Mouse (Mus musculus) megakaryocyte-erythroid progenitor cell, adult 5-6 weeks (primary cell): Measurements from ENCODE around the gene Babam2. TPM values are rescaled to one million over a fixed set of nuclear protein-coding genes. Genes with fewer than 3 reads are reported as not detected.

Source experiments
- ATAC-seq: replicated peaks from 2 replicates; pipeline ENCODE4 v1.8.0; 2016; ENCODE audit warnings: mild to moderate bottlenecking, inconsistent platforms; ENCODE audit not compliant: severe bottlenecking, poor library complexity, low FRiP score, low TSS enrichment
- total RNA-seq, 2 experiments: library from RNA; stranded (forward) in 1 of 2; stranded (reverse) in 1 of 2; fragments of 200-1000, 215-1000 nt in 1 of 2; fragments of >200 nt in 1 of 2; fragmentation: Nextera tagmentation in 1 of 2; gene quantifications; 2 replicates each; pipeline ENCODE4 v1.2.3; 2014 to 2017

Gene Babam2
- 82.0 and 102 TPM in 2 replicates for total RNA-seq (2014; fragmentation: Nextera tagmentation)
- total RNA-seq (2017): 32.2 and 50.5 TPM in 2 replicates

DNA sequence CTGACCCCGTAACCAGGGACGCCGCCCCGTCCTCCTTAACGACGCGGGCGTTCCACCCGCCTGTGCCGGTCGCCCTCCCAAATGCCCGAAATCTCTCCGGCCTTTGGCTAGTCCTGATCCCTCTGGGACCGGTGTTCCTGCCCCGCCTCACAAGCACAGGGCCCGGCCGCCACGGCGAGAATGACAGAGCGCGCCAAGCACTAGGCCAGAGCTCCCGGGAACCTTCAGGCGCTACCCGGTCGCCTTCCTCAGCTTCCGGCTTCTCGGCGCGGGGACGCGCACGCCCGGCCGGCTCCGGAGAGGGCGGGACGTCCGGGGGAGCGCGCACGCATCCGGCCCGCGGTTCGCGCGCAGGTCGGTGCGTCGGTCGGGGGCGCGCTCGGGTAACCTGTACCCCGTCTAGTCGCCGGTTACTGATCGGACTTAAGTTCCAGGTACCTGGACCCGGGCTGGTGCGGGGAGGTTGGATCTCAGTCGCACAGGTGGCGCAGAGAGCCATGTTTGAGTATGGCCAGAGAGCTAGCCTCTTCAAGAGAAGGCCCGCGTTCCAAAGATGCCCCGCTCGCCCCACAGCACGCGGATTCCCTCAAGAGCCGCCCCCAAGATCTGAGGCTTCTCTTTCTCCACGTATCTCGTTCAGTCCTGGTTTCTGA, at the start of gene Babam2:
Gene Babam2 (plus strand): TSS at position 41 of the 653 bp plus-strand sequence.
- ATAC-seq: peak; percentile 60

DNA sequence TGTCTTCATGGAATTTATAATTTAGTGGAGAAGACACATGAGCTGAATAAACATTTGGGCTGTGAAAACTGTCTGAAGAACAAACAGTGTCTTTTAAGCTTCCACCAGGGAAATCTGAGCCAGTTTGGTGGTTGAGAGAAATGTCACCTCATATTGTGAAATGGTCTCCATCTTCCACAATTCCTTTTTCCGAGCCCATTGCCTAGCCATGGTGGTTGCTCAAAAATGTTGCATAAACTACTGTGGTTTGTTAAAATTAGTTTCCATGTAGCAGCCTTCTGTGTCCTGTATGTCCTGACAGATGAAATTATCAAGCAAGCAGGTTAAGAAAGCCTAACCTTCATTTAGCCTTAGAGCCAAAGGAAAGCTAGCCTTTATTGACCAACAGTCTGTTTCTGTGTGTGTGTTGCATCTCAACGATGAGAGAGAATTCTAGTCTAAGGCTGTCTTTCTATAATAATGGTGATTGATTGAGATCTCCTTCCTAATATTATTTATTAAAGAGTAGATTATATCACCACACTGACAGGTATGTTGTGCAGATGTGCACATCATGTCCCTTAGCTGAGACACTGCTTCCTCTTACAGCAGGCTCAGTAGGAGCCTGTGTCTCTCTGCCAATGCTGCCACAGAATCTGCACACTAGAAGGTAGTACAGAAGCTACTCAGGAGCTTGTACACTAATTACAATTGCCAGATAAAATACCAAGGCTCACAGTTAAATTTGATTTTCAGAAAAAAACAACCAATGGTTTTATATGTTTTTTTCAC, 46.8 kb upstream of the Babam2 start:
- no peak for ATAC-seq

DNA sequence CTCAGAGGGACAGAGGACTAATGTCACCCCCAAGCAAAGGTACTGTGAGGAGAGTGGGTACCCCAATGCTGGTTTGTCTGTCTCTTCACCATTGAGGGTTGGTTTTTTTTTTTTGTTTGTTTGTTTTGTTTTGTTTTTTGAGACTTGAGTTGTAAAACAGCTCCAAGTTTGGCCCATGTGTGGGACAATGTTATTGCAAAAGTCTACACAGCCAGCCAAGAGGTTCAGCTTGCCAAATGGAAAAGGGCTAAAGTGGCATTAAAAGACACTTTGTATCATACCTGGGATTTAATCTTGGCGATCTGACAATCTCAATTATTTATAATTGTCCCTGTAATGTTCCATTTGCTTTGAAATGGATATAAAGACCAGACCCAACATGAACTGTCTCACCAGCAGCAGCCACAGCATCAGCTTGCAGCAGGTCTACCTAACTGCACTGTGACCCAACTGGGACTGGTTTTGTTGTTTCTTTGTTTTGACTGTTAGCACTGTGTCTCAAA, 41.7 kb upstream of the Babam2 start:
- ATAC-seq: no peak

DNA sequence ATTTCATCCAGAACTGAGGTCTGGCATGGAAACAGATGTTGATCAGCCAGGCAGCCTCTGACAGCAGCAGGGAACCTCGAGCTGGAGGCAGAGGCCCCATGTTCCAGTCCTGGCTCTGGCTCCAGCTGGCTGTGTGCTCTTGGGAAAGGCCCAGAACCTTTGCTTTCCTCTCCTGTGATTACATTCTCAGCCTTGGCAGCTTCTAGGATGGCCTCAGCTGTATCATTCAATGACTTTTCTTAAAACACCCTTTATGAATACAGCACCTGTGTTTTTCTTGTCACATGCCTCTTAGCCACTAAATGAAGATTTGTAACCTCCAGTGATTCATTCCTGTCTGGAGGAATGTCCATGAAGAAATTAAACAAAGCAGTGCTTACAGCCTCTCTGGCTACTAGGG, 31.3 kb upstream of the Babam2 start:
- no peak for ATAC-seq

DNA sequence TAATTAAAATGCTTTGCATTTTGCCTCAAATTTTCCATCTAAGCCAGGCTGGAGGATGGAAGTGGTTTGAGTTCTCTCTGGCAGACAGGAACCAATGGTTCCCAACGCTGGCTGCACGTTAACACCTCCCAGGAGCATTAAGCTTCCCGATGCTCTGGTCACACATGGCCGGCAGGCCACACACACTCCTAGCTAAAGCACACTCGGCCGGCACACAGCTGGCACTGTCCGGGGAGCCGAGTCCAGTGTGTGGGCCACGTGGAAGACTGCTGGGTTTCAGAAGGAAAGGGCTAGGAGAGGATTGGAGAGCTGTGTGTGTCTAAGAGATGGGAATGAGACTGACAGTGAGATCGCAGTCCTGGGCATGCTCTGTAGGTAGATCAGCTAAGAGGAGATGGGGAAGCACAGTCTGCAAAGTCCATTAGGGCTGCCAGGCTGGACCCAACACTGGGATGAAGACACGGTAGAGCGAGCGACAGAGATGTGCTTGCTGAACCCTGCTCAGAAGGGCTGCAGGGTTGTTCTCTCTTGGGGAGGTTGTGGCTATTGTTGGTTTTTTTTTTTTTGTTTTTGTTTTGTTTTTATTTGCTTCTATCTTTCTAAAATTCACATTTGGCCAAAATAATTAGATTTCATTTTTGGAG, 29.0 kb upstream of the Babam2 start:
- ATAC-seq: no peak

DNA sequence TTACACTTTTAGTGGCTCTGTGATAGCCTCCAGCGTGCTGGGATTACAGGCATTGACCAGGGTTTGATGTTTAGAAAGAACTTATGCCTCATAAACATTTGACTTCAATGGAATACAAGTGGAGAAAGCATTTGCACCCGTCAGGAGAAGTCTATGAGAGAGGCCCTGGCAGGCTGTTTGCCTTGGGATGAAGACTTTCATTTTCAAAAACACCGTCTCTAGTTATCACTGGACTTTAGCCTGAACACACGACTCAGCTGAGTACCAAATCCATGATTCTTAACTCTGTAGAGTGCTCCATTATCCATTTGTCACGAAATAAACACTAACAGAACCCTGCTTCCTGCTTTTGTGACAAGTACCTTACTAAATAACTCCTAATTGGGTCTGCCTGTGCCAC, 27.5 kb upstream of the Babam2 start:
- no peak for ATAC-seq

DNA sequence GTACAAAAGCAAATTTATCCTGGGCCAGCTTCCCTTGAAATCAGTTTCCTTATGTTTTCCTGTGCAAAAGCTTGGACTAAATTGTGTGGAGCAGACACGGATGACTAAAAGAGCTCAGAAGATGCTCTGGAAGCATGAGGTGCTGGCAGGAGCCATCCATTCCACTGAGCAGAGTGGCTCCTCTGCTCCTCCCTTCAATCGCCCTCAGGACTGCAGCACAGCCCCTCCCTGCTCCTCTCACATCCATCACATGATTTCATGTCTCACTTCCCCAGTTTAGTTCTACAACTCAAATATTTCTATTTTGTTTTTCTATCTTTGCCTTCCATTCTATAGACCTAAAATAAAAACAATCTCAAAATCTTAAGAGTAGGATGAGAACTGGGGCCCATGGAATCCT, 26.3 kb upstream of the Babam2 start:
- no peak for ATAC-seq

DNA sequence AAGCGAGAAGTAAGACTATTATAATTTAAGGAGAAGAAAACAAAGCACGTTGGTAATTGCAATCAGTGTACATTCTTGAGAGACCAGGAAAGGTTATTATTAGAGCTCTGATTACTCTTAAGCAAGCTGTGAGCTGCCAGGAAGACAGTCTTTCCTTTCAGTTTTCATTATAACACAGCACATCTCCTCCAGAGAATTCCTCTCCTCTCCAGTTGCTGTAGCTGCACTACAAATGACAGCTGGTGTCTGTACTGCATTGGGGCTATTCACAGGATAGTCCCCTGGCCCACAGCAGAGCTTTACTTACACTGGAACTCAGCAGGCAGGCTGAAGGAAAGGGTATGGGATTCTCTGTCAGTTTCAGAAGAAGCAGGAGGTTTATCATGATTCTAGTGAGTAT, 24.1 kb upstream of the Babam2 start:
- ATAC-seq: no peak

DNA sequence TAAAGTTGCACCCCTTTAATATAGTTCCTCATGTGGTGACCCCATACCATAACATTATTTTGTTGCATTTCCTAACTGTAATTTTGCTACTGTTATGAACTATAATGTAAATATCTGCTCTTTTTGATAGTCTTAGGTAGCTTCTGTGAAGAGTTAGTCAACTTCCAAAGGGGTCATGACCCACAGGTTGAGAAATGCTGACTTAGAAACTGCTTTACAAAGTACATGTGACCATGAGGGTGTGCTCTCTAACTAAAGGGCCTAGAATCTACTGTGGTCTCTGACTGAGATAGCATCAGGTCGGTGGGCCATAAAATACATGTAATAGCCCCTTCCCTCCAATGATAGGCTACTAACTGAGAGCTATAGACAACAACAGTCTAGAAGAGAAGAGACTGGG, 19.5 kb upstream of the Babam2 start:
- ATAC-seq: no peak

DNA sequence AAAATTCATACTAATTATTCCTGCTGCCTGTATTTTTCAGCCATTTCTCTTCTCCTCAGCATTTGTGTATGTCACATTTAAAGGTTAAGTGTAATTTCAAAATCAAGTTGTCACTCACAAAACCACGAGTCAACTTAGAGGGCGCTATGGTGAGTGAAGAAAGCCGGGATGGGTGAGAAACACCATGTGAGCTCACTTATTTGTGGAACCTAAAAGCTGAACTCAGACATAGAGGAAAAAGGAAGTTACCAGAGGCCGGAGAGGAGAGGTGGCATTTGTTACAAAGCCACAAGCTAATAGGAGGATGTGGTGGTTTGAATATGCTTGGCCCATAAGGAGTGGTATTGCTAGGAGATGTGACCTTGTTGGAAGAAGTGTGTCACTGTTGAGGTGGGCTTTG, 17.3 kb upstream of the Babam2 start:
- ATAC-seq: no peak

DNA sequence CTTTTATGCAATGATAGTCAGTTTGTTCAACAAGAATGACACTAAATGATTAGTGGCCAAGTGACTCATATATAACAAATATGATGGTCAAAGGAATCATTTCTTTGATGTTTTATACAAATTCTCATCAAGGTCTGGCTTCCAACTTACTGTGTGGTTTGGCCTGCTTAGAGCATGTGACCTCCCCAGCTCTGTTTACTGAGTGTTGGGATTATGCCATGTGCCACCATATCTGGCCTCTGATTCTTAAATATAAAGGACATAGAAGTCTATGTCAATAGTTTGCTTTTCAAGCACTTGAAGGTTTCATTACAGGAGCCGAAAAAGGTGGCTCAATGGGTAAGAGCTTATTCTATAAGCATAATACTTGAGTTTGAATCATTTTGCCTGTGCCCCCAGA, 15.2 kb upstream of the Babam2 start:
- no peak for ATAC-seq

DNA sequence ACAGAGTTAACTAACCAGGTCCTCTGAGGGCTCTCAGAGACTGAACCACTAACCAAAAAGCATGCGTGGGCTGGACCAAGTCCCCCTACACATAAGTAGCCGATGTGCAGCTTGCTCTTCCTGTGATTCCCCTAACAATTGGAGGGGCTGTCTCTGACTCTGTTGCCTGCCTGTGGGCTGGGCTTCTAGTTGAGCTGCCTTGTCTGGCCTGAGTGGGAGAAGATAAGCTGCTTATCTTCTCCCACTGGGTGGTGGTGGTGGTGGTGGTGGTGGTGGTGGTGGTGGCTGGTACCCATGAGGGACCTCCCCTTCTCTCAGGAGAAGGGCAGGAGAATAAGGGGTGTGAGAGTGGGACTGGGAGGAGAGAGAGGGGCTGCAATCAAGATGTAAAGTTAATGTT, 11.4 kb upstream of the Babam2 start:
- ATAC-seq: peak; percentile 97

DNA sequence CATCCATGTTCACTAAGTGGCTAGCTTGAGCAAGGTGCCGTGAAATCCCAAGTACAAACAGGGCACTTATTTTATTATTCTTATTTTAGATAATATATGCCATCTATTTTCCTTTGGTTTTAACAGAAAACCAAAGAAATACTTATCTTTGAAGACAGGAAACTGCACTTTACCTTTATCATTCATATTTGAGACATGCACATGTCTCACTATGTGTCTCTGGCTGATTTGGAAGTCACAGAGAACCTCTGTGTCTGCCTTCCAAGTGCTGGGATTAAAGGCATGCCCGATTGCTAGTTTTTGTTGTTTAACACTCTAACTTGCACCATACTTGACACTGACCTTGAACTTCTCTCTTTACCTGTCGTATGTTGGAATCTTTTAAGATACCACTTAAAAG, 9.5 kb upstream of the Babam2 start:
- peak; percentile 83 for ATAC-seq

DNA sequence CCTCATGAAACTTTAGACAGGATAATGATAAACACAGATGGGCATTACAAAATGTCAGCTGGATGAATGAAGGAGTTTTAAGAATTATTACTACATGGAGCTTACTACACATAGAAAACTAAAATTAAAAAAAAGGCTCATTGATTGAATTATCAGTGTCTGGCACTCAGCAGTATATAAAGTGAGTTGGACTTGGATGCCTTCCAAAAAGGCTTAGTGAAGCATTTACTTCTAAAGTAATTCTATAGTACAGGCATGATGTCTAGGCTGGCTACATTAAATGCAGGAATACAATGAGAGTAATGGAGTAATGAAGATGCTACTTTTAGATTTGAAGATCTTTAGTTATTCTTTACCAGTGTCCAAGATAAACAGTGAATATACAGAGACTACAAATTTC, 4.3 kb upstream of the Babam2 start:
- no peak for ATAC-seq

DNA sequence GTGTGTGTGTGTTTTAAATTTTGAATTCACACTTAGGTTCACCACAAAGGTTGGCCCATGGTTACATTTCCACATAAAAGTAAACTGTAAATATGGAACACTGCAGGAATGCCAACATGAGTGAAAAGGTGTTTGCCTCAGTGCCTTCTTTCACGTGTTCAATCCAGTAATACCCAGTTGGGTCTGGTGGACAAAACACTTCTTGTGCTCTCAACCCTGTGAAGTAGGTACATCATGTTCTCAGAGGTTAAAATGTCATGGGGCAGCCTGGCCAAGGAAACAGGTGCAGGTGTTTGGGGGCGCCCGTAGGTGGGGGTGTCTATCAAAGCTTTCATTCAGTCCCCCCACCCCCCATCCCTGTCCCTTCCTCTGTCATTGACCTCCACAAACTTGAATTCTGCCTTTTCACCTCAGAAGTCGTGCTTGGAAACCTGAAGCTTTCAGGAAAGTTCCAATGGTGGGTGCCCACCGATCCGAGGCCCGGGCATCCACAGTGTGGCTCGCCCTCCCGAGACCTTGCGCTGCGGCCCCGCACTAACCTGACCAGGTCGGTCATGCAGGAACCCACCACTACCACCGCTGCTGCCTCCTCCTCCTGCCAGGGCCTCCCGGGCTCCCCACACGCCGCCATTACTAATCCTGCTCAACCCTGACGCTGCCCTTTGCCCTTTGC, 377 bp upstream of the Babam2 start, which contains the start of gene Rbks:
Gene Rbks (minus strand): TSS at position 657 of the 673 bp plus-strand sequence.
- ATAC-seq: peak; percentile 80

DNA sequence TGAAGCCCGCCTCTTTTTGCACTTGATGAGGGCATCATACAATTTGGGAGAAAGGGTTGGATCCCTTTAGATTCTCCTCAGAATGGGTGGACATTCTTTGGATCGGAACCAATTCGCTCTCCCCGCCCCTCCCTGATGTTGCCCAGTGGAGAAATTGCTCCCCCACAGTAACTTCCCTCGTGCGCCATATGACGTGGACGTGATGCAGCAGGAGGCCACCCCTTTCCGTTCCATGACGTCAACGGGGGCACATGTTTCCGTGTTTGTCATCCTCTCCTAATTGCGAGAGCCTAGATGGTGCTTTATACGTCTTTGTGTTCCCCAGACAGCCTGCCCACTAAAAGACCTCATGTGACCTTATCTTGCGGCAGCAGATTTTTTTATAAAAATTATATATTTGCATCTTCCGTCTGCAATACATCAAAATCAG, 828 bp downstream of the Babam2 start:
- peak; percentile 93 for ATAC-seq

DNA sequence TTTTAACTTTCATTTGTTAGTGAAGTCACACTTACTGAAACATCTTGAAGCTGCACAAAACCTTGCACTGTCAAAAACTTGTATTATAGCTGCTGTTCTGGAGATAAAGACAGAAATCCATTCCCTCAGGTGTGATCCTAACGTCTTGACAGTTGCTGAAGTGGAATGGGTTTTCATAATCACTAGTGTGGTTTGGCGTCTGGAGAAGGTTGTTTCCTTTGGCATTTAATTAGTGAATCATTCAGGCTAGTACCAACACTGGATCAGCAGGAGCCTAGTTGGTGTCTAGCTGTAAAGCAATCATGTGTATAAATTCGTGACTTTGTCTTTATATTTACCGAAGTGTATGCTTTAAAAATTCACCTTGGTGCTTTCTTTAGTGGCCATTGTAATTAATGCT, 1.4 kb downstream of the Babam2 start:
- ATAC-seq: no peak

DNA sequence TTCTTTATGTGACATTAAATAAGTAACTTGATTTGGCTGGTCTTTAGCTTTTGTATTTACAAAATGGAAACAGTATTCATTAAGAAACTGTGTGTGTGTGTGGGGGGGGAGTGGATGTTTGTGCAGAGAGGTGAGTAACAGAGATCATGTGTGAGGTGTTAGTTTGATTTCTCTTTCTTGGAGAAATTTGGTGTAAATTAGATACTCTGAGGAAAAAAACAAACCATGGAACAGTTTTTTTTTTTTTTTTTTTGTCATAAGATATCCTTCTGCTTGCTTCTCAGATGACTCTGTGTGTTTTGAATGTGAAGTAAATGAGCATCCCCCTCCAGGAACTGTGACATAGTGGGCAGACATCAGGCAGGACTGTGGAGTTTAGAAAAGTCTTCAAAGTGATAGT, 1.9 kb downstream of the Babam2 start:
- no peak for ATAC-seq

DNA sequence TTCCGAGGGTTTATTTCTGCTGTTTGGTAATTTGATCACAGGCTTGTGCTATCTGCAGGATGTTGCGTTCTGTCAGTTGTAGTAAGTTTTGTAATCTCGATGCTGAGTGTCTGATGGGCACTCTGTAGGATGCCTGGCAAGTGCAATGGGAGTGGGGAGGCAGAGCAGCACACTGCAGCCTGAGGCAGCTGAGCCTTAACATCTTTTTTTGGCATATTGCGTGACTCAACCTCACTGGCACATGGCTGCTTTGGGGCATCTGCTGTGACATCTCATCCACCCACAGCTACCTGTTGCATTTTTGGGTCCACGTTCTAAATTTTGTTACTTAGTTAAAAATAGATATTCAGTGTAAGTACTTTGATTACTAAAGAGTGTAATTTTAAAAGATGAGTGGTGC, 7.5 kb downstream of the Babam2 start:
- no peak for ATAC-seq

DNA sequence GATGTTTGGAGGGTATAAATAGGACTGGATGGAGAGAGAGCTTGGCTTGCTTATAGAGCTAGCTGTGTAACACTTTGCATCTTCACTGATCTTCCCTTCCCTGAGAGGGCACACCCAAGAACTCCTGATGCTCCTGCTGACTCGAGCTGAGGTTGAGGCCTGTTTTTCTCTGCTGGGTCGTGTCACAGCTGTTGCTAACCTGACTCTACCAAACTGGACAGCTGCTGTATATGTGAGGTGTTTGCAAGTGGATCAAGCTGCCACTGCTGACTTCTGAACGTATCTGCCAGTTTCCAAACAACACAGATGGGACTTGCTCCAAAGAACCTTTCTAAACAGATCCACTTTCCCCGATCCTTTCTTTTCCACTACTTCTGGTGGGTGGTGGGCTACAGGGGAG, 9.3 kb downstream of the Babam2 start:
- no peak for ATAC-seq
